Comparison of ENCODE assay signal across 8 mouse cellular contexts in genomic region chrX:48410388-48410776, GRCm38 (mm10). TPM values are rescaled to one million over a fixed set of nuclear protein-coding genes. Genes with fewer than 3 reads are reported as not detected.
A peak's percentile ranks its signal among the peaks of the same experiment; 100 is the strongest.
DNase-seq lines count a peak whose midpoint lies in the region; ATAC-seq and TF ChIP-seq lines count a peak whose summit lies in the region.

No protein-coding gene starts in this region.

- peak overlapping the region; percentile 38 for H3K4me3 ChIP-seq in lung, embryonic 14.5 days (ENCODE audit: low read depth, low read length)
- peak overlapping the region; percentile 42 for H3K4me3 ChIP-seq in forebrain, embryonic 12.5 days (replicated peaks)
- peak overlapping the region; percentile 47 for H3K4me3 ChIP-seq in limb, embryonic 13.5 days
- peak overlapping the region; percentile 27; the same call in 1 of the 2 replicates for H3K4me3 ChIP-seq in neural tube, embryonic 14.5 days (ENCODE audit: low read depth, low read length)

- peaks cover 11% of the 10 kb centered on the region; the same call in 1 of the 2 replicates for H3K36me3 ChIP-seq in lung, embryonic 14.5 days (ENCODE audit: insufficient read depth)
- peaks cover 9% of the 10 kb centered on the region for H3K36me3 ChIP-seq in forebrain, embryonic 12.5 days (replicated peaks)
- H3K36me3 ChIP-seq in limb, embryonic 13.5 days: peaks cover 10% of the 10 kb centered on the region
- no peaks in the 10 kb centered on the region for H3K36me3 ChIP-seq in neural tube, embryonic 14.5 days (ENCODE audit: control insufficient read depth, insufficient read depth, low read length)

- no peak overlapping the region for H3K9ac ChIP-seq in lung, embryonic 14.5 days
- H3K9ac ChIP-seq in forebrain, embryonic 12.5 days: no peak overlapping the region
- H3K9ac ChIP-seq in limb, embryonic 13.5 days: no peak overlapping the region
- no peak overlapping the region for H3K9ac ChIP-seq in neural tube, embryonic 14.5 days (replicated peaks; ENCODE audit: low read depth, low read length)

- DNase-seq in lung, embryonic 14.5 days: no peak
- DNase-seq in lung, postnatal 4 days: no peak
- no peak for DNase-seq in left cerebral cortex, adult 9 months (ENCODE audit: low spot score in 2 of 2)
- DNase-seq in left cerebral cortex, postnatal 4 days: no peak
- DNase-seq in right cerebral cortex, adult 18-20 months: no peak

- H3K4me2 ChIP-seq in lung, embryonic 14.5 days: peak overlapping the region; percentile 62
- peak overlapping the region; percentile 52 for H3K4me2 ChIP-seq in forebrain, embryonic 12.5 days
- peak overlapping the region; percentile 62 for H3K4me2 ChIP-seq in limb, embryonic 13.5 days (replicated peaks)
- H3K4me2 ChIP-seq in neural tube, embryonic 14.5 days (ENCODE audit: low read depth, low read length): no peak overlapping the region

- intact Hi-C loops in left cerebral cortex, postnatal 4 days (cut with DNase I): no loop called here

- H3K4me1 ChIP-seq in lung, embryonic 14.5 days (ENCODE audit: insufficient read depth): no peaks in the 10 kb centered on the region
- H3K4me1 ChIP-seq in forebrain, embryonic 12.5 days: no peaks in the 10 kb centered on the region
- H3K4me1 ChIP-seq in limb, embryonic 13.5 days: peaks cover 4% of the 10 kb centered on the region; the same call in 1 of the 2 replicates
- no peaks in the 10 kb centered on the region for H3K4me1 ChIP-seq in neural tube, embryonic 14.5 days (ENCODE audit: control insufficient read depth, insufficient read depth, low read length)

- no peaks in the 10 kb centered on the region for H3K27me3 ChIP-seq in lung, embryonic 14.5 days (ENCODE audit: insufficient read depth, low read length)
- no peaks in the 10 kb centered on the region for H3K27me3 ChIP-seq in forebrain, embryonic 12.5 days
- H3K27me3 ChIP-seq in limb, embryonic 13.5 days: no peaks in the 10 kb centered on the region
- H3K27me3 ChIP-seq in neural tube, embryonic 14.5 days (ENCODE audit: control insufficient read depth, insufficient read depth, low read length): no peaks in the 10 kb centered on the region

- WGBS in lung, embryonic 14.5 days: 11% methylated on average over 7 of the region's 7 CpGs
- WGBS in forebrain, embryonic 12.5 days: 31% methylated on average over 7 of the region's 7 CpGs
- 20% methylated on average over 7 of the region's 7 CpGs for WGBS in limb, embryonic 13.5 days
- 24% methylated on average over 7 of the region's 7 CpGs for WGBS in neural tube, embryonic 14.5 days

- no peaks in the 10 kb centered on the region for H3K9me3 ChIP-seq in lung, embryonic 14.5 days (ENCODE audit: low read depth, low read length)
- 0 out of 2 replicates have a peak, but pooled peaks cover 3% of the 10 kb centered on the region for H3K9me3 ChIP-seq in forebrain, embryonic 12.5 days
- H3K9me3 ChIP-seq in limb, embryonic 13.5 days: no peaks in the 10 kb centered on the region
- H3K9me3 ChIP-seq in neural tube, embryonic 14.5 days (ENCODE audit: control insufficient read depth, low read length): no peaks in the 10 kb centered on the region

- H3K27ac ChIP-seq in lung, embryonic 14.5 days (ENCODE audit: low read depth): no peak overlapping the region
- no peak overlapping the region for H3K27ac ChIP-seq in forebrain, embryonic 12.5 days
- H3K27ac ChIP-seq in limb, embryonic 13.5 days: no peak overlapping the region
- H3K27ac ChIP-seq in neural tube, embryonic 14.5 days (ENCODE audit: low read depth, low read length): no peak overlapping the region

- no peak for TF ChIP-seq CTCF in lung, embryonic 14.5 days (IDR thresholded peaks at IDR 0.05; ENCODE audit: low read depth)

- peak; percentile 38; the same call in 1 of the 2 replicates for ATAC-seq in lung, embryonic 14.5 days (ENCODE audit: insufficient read depth)
- ATAC-seq in forebrain, embryonic 12.5 days (ENCODE audit: low FRiP score): no peak
- ATAC-seq in limb, embryonic 13.5 days (ENCODE audit: low FRiP score, low read depth): no peak
- 0 out of 2 replicates have a peak, but pooled peaks have one; percentile 4 for ATAC-seq in neural tube, embryonic 14.5 days (ENCODE audit: low read depth)

RNA-seq across cellular contexts. Expression of gene Elf4, which starts 52.5 kb away (rescaled TPM):
- polyA plus RNA-seq in lung, embryonic 14.5 days (2014; fragmentation: Nextera tagmentation; extraction: Ambion mirVana): 9.6 and 10.5 TPM in 2 replicates
- 1.6 and 1.7 TPM in 2 replicates for polyA plus RNA-seq in forebrain, embryonic 12.5 days (2016; fragmentation: Nextera tagmentation; extraction: Ambion mirVana)
- polyA plus RNA-seq in limb, embryonic 13.5 days (2015; fragmentation: Nextera tagmentation; extraction: Ambion mirVana): 4.1 and 4.9 TPM in 2 replicates
- 0.24 and 1.1 TPM in 2 replicates for polyA plus RNA-seq in neural tube, embryonic 14.5 days (2014; fragmentation: Nextera tagmentation; extraction: Ambion mirVana)
- total RNA-seq in left cerebral cortex, postnatal 4 days (2021): 1 to 10 TPM; 1.1 to 1.5 TPM

Comparison
In these comparisons a context has a peak if more than half of its experiments do, and no peak if none do; other contexts are left out.
1. ATAC-seq: peak in lung, embryonic 14.5 days (single experiment) and neural tube, embryonic 14.5 days (single experiment); none in forebrain, embryonic 12.5 days (single experiment) and limb, embryonic 13.5 days (single experiment).
2. Peak in every context shown above with its lines, with median percentiles within 50 percentile points of each other: H3K4me3 ChIP-seq.